Mouse (Mus musculus): ENCODE measurements around the gene Rpl3.

GRCm38 (mm10) chr15:80079954-80080353, 11.7 kb downstream of the Rpl3 start:
- TF ChIP-seq CTCF (IDR thresholded peaks at IDR 0.05; ENCODE audit: insufficient read depth, low read depth, low read length) (no peak), POLR2A (IDR thresholded peaks at IDR 0.05; ENCODE audit: insufficient read depth, low read depth, low read length) (no peak)
